Mouse (Mus musculus) macrophage (primary cell): ENCODE results near the gene Hist1h4d. TPM values are rescaled to one million over a fixed set of nuclear protein-coding genes. Genes with fewer than 3 reads are reported as not detected.
"Not testable (repeated sequence)": the region's sequence is repeated elsewhere in the genome, so short reads cannot be mapped to it uniquely, and the experiment has no call there.

Source experiments
- H3K27ac ChIP-seq: fragments of 350-480 bp; formaldehyde crosslinking; 2 replicates; pipeline ENCODE4 v1.9.0; 2021
- H3K36me3 ChIP-seq: fragments of 350-480 bp; formaldehyde crosslinking; 2 replicates; pipeline ENCODE4 v1.9.0; 2021; ENCODE audit errors: inconsistent target
- H3K4me3 ChIP-seq: fragments of 350-480 bp; formaldehyde crosslinking; 2 replicates; pipeline ENCODE4 v1.9.0; 2021; ENCODE audit errors: inconsistent target
- H3K79me2 ChIP-seq: fragments of 350-480 bp; formaldehyde crosslinking; 2 replicates; pipeline ENCODE4 v1.9.0; 2021; ENCODE audit errors: inconsistent target
- WGBS: methylation state at CpG from one replicate; pipeline ENCODE4 v1.1.7; 2026; ENCODE audit warnings: inconsistent platforms; ENCODE audit not compliant: missing documents; 5-methylcytosine and 5-hydroxymethylcytosine counted together
- polyA plus RNA-seq: library from polyadenylated mRNA; stranded (reverse); fragments of 250-400 nt; gene quantifications from 3 replicates; pipeline ENCODE4 v1.2.4, GENCODE M21; 2018; ENCODE audit warnings: inconsistent platforms

Gene Hist1h4d
- polyA plus RNA-seq, 1 experiment from 2014 or later: 0.13 TPM

- not testable (repeated sequence) for H3K79me2 ChIP-seq, H3K36me3 ChIP-seq
- WGBS: 2% methylated on average over 18 of the region's 42 CpGs
- H3K4me3 ChIP-seq: peak within 1 kb of the TSS; percentile 43
- H3K27ac ChIP-seq: peak within 1 kb of the TSS; percentile 84
Measured at GRCm38 (mm10) chr13:23542999-23543607, 38.3 kb upstream of the Hist1h4d start, which contains the start of gene Hist1h2bh. TSS of gene Hist1h2bh (minus strand) at chr13:23543392.

- Histone ChIP-seq H3K4me3 (peak within 1 kb of the TSS; percentile 43), H3K27ac (peak within 1 kb of the TSS; percentile 84), H3K79me2 (no peaks in the 10 kb centered on the region), H3K36me3 (no peaks in the 10 kb centered on the region)
- 0% methylated on average over 15 of the region's 45 CpGs for WGBS
Measured at GRCm38 (mm10) chr13:23543965-23544786, 37.2 kb upstream of the Hist1h4d start, which contains the start of gene Hist1h3f. TSS of gene Hist1h3f (plus strand) at chr13:23544052.

GRCm38 (mm10) chr13:23544787-23545120, 36.6 kb upstream of the Hist1h4d start:
- not testable (repeated sequence) for H3K79me2 ChIP-seq, H3K4me3 ChIP-seq, H3K27ac ChIP-seq, H3K36me3 ChIP-seq
- 0% methylated on average over 3 of the region's 14 CpGs for WGBS

- no peaks in the 10 kb centered on the region for H3K36me3 ChIP-seq
- 86% methylated on average over 5 of the region's 5 CpGs for WGBS
- H3K79me2 ChIP-seq: no peaks in the 10 kb centered on the region
- H3K27ac ChIP-seq: no peak overlapping the region
- H3K4me3 ChIP-seq: no peak overlapping the region
Measured at GRCm38 (mm10) chr13:23546694-23547093, 34.7 kb upstream of the Hist1h4d start.

GRCm38 (mm10) chr13:23550761-23551145, 30.6 kb upstream of the Hist1h4d start:
- WGBS: 12% methylated on average over 3 of the region's 3 CpGs
- H3K4me3 ChIP-seq: peak overlapping the region; percentile 13; the same call in 1 of the 2 replicates
- no peaks in the 10 kb centered on the region for H3K36me3 ChIP-seq
- H3K27ac ChIP-seq: peak overlapping the region; percentile 53
- no peaks in the 10 kb centered on the region for H3K79me2 ChIP-seq

GRCm38 (mm10) chr13:23551146-23551834, 30.1 kb upstream of the Hist1h4d start, which contains the start of gene Hist1h4f:
TSS of gene Hist1h4f (minus strand) at chr13:23551648.
- peak within 1 kb of the TSS; percentile 75 for H3K27ac ChIP-seq
- H3K79me2 ChIP-seq: not testable (repeated sequence)
- under 1% methylated on average over 33 of the region's 47 CpGs for WGBS

GRCm38 (mm10) chr13:23551931-23552914, 29.2 kb upstream of the Hist1h4d start:
- Histone ChIP-seq H3K36me3 (no peaks in the 10 kb centered on the region), H3K4me3 (no peak overlapping the region; the same call in 1 of the 2 replicates), H3K27ac (peak overlapping the region; percentile 75), H3K79me2 (no peaks in the 10 kb centered on the region)
- WGBS: 48% methylated on average over 7 of the region's 8 CpGs

More at GRCm38 (mm10) chr13:23551146-23551834, 30.1 kb upstream of the Hist1h4d start, which contains the start of gene Hist1h4f:
- H3K36me3 ChIP-seq: not testable (repeated sequence)
- H3K4me3 ChIP-seq: peak within 1 kb of the TSS; percentile 13; the same call in 1 of the 2 replicates

GRCm38 (mm10) chr13:23552962-23553361, 28.4 kb upstream of the Hist1h4d start, which contains the start of gene Hist1h1d:
TSS of gene Hist1h1d (plus strand) at chr13:23553262.
- H3K4me3 ChIP-seq: no peak within 1 kb of the TSS
- no peaks in the 10 kb centered on the region for H3K79me2 ChIP-seq

GRCm38 (mm10) chr13:23554393-23554792, 27.0 kb upstream of the Hist1h4d start:
- H3K36me3 ChIP-seq: no peaks in the 10 kb centered on the region
- 27% methylated on average over 9 of the region's 9 CpGs for WGBS
- no peak overlapping the region for H3K4me3 ChIP-seq
- H3K27ac ChIP-seq: peak overlapping the region; percentile 67
- H3K79me2 ChIP-seq: no peaks in the 10 kb centered on the region

More at GRCm38 (mm10) chr13:23552962-23553361, 28.4 kb upstream of the Hist1h4d start, which contains the start of gene Hist1h1d:
- H3K36me3 ChIP-seq: no peaks in the 10 kb centered on the region
- peak within 1 kb of the TSS; percentile 75 for H3K27ac ChIP-seq

GRCm38 (mm10) chr13:23554925-23555838, 26.2 kb upstream of the Hist1h4d start:
- peak overlapping the region; percentile 49 for H3K4me3 ChIP-seq
- H3K27ac ChIP-seq: peak overlapping the region; percentile 85
- no peaks in the 10 kb centered on the region for H3K36me3 ChIP-seq
- H3K79me2 ChIP-seq: no peaks in the 10 kb centered on the region
- 1% methylated on average over 38 of the region's 54 CpGs for WGBS

- 0% methylated on average over 18 of the region's 18 CpGs for WGBS
- Histone ChIP-seq H3K4me3 (peak overlapping the region; percentile 49), H3K79me2 (no peaks in the 10 kb centered on the region), H3K36me3 (no peaks in the 10 kb centered on the region), H3K27ac (peak overlapping the region; percentile 85)
Measured at GRCm38 (mm10) chr13:23555839-23556416, 25.5 kb upstream of the Hist1h4d start.

- WGBS: 71% methylated on average over 3 of the region's 3 CpGs
- Histone ChIP-seq H3K36me3 (no peaks in the 10 kb centered on the region), H3K4me3 (peak overlapping the region; percentile 49; the same call in 1 of the 2 replicates), H3K27ac (peak overlapping the region; percentile 85), H3K79me2 (no peaks in the 10 kb centered on the region)
Measured at GRCm38 (mm10) chr13:23556906-23557305, 24.5 kb upstream of the Hist1h4d start.
